Mouse (Mus musculus): ENCODE results near the gene Kcng3. TPM values are rescaled to one million over a fixed set of nuclear protein-coding genes. Genes with fewer than 3 reads are reported as not detected.
A peak's percentile ranks its signal among the peaks of the same experiment; 100 is the strongest.

Kcng3 gene
- polyA plus RNA-seq, 1 experiment from 2014 or later, result not detected

GRCm38 (mm10) chr17:83572366-83572765, 59.3 kb downstream of the Kcng3 start:
- 49% methylated on average over 4 of the region's 4 CpGs for WGBS
- ATAC-seq (ENCODE audit: low FRiP score, low TSS enrichment), result peak; percentile 61; the same call in 1 of the 2 replicates

GRCm38 (mm10) chr17:83567375-83567774, 64.3 kb downstream of the Kcng3 start:
- no peak overlapping the region for H3K4me3 ChIP-seq (ENCODE audit: low read length)
- 58% methylated on average over 8 of the region's 8 CpGs for WGBS
- H3K4me2 ChIP-seq (replicated peaks; ENCODE audit: low read depth, low read length), result no peak overlapping the region
- no peaks in the 10 kb centered on the region for H3K36me3 ChIP-seq (ENCODE audit: control insufficient read depth, insufficient read depth, low read length)
- H3K27ac ChIP-seq (ENCODE audit: low read depth, low read length), result no peak overlapping the region
- no peak for ATAC-seq (ENCODE audit: low FRiP score, low TSS enrichment)
- H3K27me3 ChIP-seq (ENCODE audit: control insufficient read depth, insufficient read depth, low read length), result no peaks in the 10 kb centered on the region
- H3K9me3 ChIP-seq (ENCODE audit: control insufficient read depth, low read length), result no peaks in the 10 kb centered on the region
- H3K4me1 ChIP-seq (ENCODE audit: control insufficient read depth, insufficient read depth, low read length), result no peaks in the 10 kb centered on the region
- H3K9ac ChIP-seq (ENCODE audit: low read depth, low read length), result no peak overlapping the region

More at GRCm38 (mm10) chr17:83572366-83572765, 59.3 kb downstream of the Kcng3 start:
- Histone ChIP-seq H3K4me1 (ENCODE audit: control insufficient read depth, insufficient read depth, low read length) (no peaks in the 10 kb centered on the region), H3K4me3 (ENCODE audit: low read length) (no peak overlapping the region), H3K9me3 (ENCODE audit: control insufficient read depth, low read length) (no peaks in the 10 kb centered on the region), H3K36me3 (ENCODE audit: control insufficient read depth, insufficient read depth, low read length) (no peaks in the 10 kb centered on the region), H3K27ac (ENCODE audit: low read depth, low read length) (no peak overlapping the region), H3K4me2 (replicated peaks; ENCODE audit: low read depth, low read length) (no peak overlapping the region), H3K27me3 (ENCODE audit: control insufficient read depth, insufficient read depth, low read length) (no peaks in the 10 kb centered on the region), H3K9ac (ENCODE audit: low read depth, low read length) (no peak overlapping the region)

- Histone ChIP-seq H3K4me2 (replicated peaks; ENCODE audit: low read depth, low read length) (no peak overlapping the region), H3K4me1 (ENCODE audit: control insufficient read depth, insufficient read depth, low read length) (no peaks in the 10 kb centered on the region), H3K36me3 (ENCODE audit: control insufficient read depth, insufficient read depth, low read length) (no peaks in the 10 kb centered on the region), H3K27me3 (ENCODE audit: control insufficient read depth, insufficient read depth, low read length) (no peaks in the 10 kb centered on the region), H3K4me3 (ENCODE audit: low read length) (no peak overlapping the region), H3K9ac (ENCODE audit: low read depth, low read length) (no peak overlapping the region), H3K9me3 (ENCODE audit: control insufficient read depth, low read length) (no peaks in the 10 kb centered on the region), H3K27ac (ENCODE audit: low read depth, low read length) (no peak overlapping the region)
- 74% methylated on average over 4 of the region's 4 CpGs for WGBS
- ATAC-seq (ENCODE audit: low FRiP score, low TSS enrichment), result no peak
Observed at GRCm38 (mm10) chr17:83565506-83565905, 66.2 kb downstream of the Kcng3 start.

- no peak overlapping the region for H3K4me2 ChIP-seq (replicated peaks; ENCODE audit: low read depth, low read length)
- H3K9me3 ChIP-seq (ENCODE audit: control insufficient read depth, low read length), result no peaks in the 10 kb centered on the region
- 0 out of 2 replicates have a peak, but pooled peaks have one; percentile 28 for ATAC-seq (ENCODE audit: low FRiP score, low TSS enrichment)
- no peak overlapping the region for H3K9ac ChIP-seq (ENCODE audit: low read depth, low read length)
- no peaks in the 10 kb centered on the region for H3K4me1 ChIP-seq (ENCODE audit: control insufficient read depth, insufficient read depth, low read length)
- H3K27me3 ChIP-seq (ENCODE audit: control insufficient read depth, insufficient read depth, low read length), result no peaks in the 10 kb centered on the region
- no peak overlapping the region for H3K4me3 ChIP-seq (ENCODE audit: low read length)
- WGBS, result 60% methylated on average over 12 of the region's 12 CpGs
- H3K27ac ChIP-seq (ENCODE audit: low read depth, low read length), result no peak overlapping the region
- no peaks in the 10 kb centered on the region for H3K36me3 ChIP-seq (ENCODE audit: control insufficient read depth, insufficient read depth, low read length)
Observed at GRCm38 (mm10) chr17:83564119-83564820, 67.4 kb downstream of the Kcng3 start.

DNA sequence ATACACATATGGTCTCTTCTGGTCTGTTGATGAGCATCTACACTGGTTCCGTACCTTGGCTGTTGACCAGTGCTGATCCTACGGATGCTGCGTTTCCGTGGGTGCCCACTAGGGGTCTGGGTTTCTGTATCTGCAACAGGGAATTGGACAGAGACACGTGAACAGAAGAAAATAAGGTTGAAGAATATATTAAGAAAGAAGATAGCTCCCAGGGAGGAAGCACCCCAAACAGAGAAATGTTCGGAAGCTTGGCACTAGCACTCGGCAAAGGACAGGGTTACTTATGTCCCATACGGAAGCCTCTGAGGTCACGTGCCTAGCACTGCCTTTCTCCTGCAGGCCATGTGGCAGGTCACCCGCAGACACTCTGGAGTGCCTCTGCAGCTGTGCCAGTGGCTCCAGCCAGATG, 68.0 kb downstream of the Kcng3 start:
- Histone ChIP-seq H3K27ac (ENCODE audit: low read depth, low read length) (no peak overlapping the region), H3K36me3 (ENCODE audit: control insufficient read depth, insufficient read depth, low read length) (no peaks in the 10 kb centered on the region), H3K9ac (ENCODE audit: low read depth, low read length) (no peak overlapping the region), H3K9me3 (ENCODE audit: control insufficient read depth, low read length) (no peaks in the 10 kb centered on the region), H3K27me3 (ENCODE audit: control insufficient read depth, insufficient read depth, low read length) (no peaks in the 10 kb centered on the region), H3K4me1 (ENCODE audit: control insufficient read depth, insufficient read depth, low read length) (no peaks in the 10 kb centered on the region), H3K4me3 (ENCODE audit: low read length) (no peak overlapping the region), H3K4me2 (replicated peaks; ENCODE audit: low read depth, low read length) (no peak overlapping the region; the same call in 1 of the 2 replicates)
- ATAC-seq (ENCODE audit: low FRiP score, low TSS enrichment), result 0 out of 2 replicates have a peak, but pooled peaks have one; percentile 24
- 46% methylated on average over 10 of the region's 10 CpGs for WGBS

- Histone ChIP-seq H3K4me3 (ENCODE audit: low read length) (no peak overlapping the region), H3K27me3 (ENCODE audit: control insufficient read depth, insufficient read depth, low read length) (no peaks in the 10 kb centered on the region), H3K27ac (ENCODE audit: low read depth, low read length) (no peak overlapping the region), H3K4me2 (replicated peaks; ENCODE audit: low read depth, low read length) (no peak overlapping the region), H3K4me1 (ENCODE audit: control insufficient read depth, insufficient read depth, low read length) (no peaks in the 10 kb centered on the region), H3K9me3 (ENCODE audit: control insufficient read depth, low read length) (no peaks in the 10 kb centered on the region), H3K9ac (ENCODE audit: low read depth, low read length) (no peak overlapping the region), H3K36me3 (ENCODE audit: control insufficient read depth, insufficient read depth, low read length) (no peaks in the 10 kb centered on the region)
- no peak for ATAC-seq (ENCODE audit: low FRiP score, low TSS enrichment)
- WGBS, result 91% methylated on average over 5 of the region's 5 CpGs
Observed at GRCm38 (mm10) chr17:83562153-83563010, 69.3 kb downstream of the Kcng3 start.

GRCm38 (mm10) chr17:83559081-83559480, 72.6 kb downstream of the Kcng3 start:
- no peaks in the 10 kb centered on the region for H3K36me3 ChIP-seq (ENCODE audit: control insufficient read depth, insufficient read depth, low read length)
- no peak overlapping the region for H3K27ac ChIP-seq (ENCODE audit: low read depth, low read length)
- no peaks in the 10 kb centered on the region for H3K9me3 ChIP-seq (ENCODE audit: control insufficient read depth, low read length)
- no peak overlapping the region for H3K9ac ChIP-seq (ENCODE audit: low read depth, low read length)
- no peak for ATAC-seq (ENCODE audit: low FRiP score, low TSS enrichment)
- no peaks in the 10 kb centered on the region for H3K27me3 ChIP-seq (ENCODE audit: control insufficient read depth, insufficient read depth, low read length)
- no peak overlapping the region for H3K4me2 ChIP-seq (replicated peaks; ENCODE audit: low read depth, low read length)
- H3K4me1 ChIP-seq (ENCODE audit: control insufficient read depth, insufficient read depth, low read length), result no peaks in the 10 kb centered on the region
- H3K4me3 ChIP-seq (ENCODE audit: low read length), result no peak overlapping the region
- 69% methylated on average over 8 of the region's 8 CpGs for WGBS

DNA sequence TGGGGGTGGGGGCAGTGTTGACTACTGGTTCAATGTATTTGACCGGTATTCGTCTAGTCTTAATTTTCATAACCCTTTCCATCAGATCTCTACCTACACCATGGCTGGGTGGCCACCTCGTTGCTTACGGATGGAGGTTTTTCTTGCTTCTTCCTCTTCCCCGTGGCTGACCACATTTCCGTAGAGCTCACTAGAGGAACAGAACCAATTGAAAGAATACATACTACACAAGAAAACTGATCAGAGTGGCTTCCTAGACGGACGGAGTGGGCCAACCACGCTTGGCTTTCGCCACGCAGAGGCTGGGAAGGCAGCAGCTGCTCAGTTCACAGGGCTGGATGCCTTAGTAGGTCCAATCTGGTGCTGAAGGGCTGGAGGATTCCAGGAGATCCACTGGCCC, 75.9 kb downstream of the Kcng3 start:
- Histone ChIP-seq H3K9ac (ENCODE audit: low read depth, low read length) (no peak overlapping the region), H3K4me3 (ENCODE audit: low read length) (no peak overlapping the region), H3K27ac (ENCODE audit: low read depth, low read length) (no peak overlapping the region), H3K36me3 (ENCODE audit: control insufficient read depth, insufficient read depth, low read length) (no peaks in the 10 kb centered on the region), H3K9me3 (ENCODE audit: control insufficient read depth, low read length) (no peaks in the 10 kb centered on the region), H3K4me1 (ENCODE audit: control insufficient read depth, insufficient read depth, low read length) (no peaks in the 10 kb centered on the region), H3K4me2 (replicated peaks; ENCODE audit: low read depth, low read length) (no peak overlapping the region), H3K27me3 (ENCODE audit: control insufficient read depth, insufficient read depth, low read length) (no peaks in the 10 kb centered on the region)
- WGBS, result 90% methylated on average over 11 of the region's 11 CpGs
- ATAC-seq (ENCODE audit: low FRiP score, low TSS enrichment), result no peak

GRCm38 (mm10) chr17:83554997-83555396, 76.7 kb downstream of the Kcng3 start:
- H3K4me2 ChIP-seq (replicated peaks; ENCODE audit: low read depth, low read length), result no peak overlapping the region
- 80% methylated on average over 7 of the region's 7 CpGs for WGBS
- no peak for ATAC-seq (ENCODE audit: low FRiP score, low TSS enrichment)
- no peaks in the 10 kb centered on the region for H3K9me3 ChIP-seq (ENCODE audit: control insufficient read depth, low read length)
- no peaks in the 10 kb centered on the region for H3K4me1 ChIP-seq (ENCODE audit: control insufficient read depth, insufficient read depth, low read length)
- H3K9ac ChIP-seq (ENCODE audit: low read depth, low read length), result no peak overlapping the region
- no peaks in the 10 kb centered on the region for H3K36me3 ChIP-seq (ENCODE audit: control insufficient read depth, insufficient read depth, low read length)
- no peaks in the 10 kb centered on the region for H3K27me3 ChIP-seq (ENCODE audit: control insufficient read depth, insufficient read depth, low read length)
- no peak overlapping the region for H3K4me3 ChIP-seq (ENCODE audit: low read length)
- H3K27ac ChIP-seq (ENCODE audit: low read depth, low read length), result no peak overlapping the region

Data from kidney, embryonic 14.5 days (tissue).